Mouse (Mus musculus) brain, embryonic 14.5 days (tissue): ENCODE results near the gene Fkbp5. TPM values are rescaled to one million over a fixed set of nuclear protein-coding genes. Genes with fewer than 3 reads are reported as not detected.
A peak's percentile ranks its signal among the peaks of the same experiment; 100 is the strongest.

Source experiments
- DNase-seq: peaks from one replicate; pipeline ENCODE4 v3.0.0-alpha.2; 2011; ENCODE audit warnings: low read depth
- CTCF ChIP-seq: fragments of 200-500 bp; IDR thresholded peaks from 2 replicates; pipeline ENCODE4 v1.5.1; 2012; ENCODE audit warnings: inconsistent platforms, mild to moderate bottlenecking, moderate library complexity, borderline replicate concordance; ENCODE audit not compliant: insufficient read depth, insufficient read length; ENCODE audit errors: extremely low read depth
- POLR2A ChIP-seq: fragments of 200-500 bp; IDR thresholded peaks from 2 replicates; pipeline ENCODE4 v1.6.1; 2012; ENCODE audit warnings: mild to moderate bottlenecking, inconsistent platforms, borderline replicate concordance; ENCODE audit not compliant: poor library complexity, insufficient read depth, insufficient read length, severe bottlenecking; ENCODE audit errors: extremely low read depth
- polyA plus RNA-seq: library from polyadenylated mRNA; depleted of rRNA; stranded (reverse); fragments of >200 nt; gene quantifications from 2 replicates; pipeline ENCODE4 v1.2.3, GENCODE M21; 2012

Gene Fkbp5
- polyA plus RNA-seq, 1 experiment: 34.3 TPM

DNA sequence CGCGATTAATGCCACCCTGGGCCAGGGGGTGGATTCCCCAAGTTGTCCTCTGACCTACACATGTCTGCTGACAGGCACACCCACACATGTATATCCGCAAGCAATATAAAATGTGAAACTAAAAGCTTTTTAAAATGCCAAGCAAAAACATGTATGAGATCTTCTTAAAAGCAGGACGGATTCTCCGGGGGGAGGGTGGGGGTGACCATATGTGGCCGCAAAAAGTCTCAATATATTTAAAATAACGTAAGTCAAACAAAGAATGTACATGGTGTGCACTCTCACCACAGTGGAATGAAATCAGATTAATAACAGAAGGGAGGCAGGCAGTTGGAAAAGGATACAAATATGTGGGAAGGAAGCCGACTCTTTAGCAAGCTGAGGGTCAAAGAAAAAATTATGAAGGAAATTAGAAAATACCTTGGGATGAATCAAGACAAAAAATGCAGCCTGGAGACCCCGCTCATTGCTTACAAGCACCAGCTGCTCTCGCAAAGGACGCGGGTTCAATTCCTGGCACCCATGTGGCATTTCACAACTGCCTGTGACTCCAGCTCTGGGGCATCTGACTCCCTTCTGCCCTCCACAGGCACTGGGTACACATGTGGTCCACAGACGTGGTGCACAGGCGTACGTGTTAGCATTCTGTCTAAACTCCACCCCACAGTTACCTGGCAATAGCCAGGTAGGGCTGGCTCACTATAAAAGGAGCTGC lies 123.1 kb downstream of the Fkbp5 start:
- DNase-seq: no peak
- TF ChIP-seq POLR2A (no peak), CTCF (no peak)

- DNase-seq: no peak
- TF ChIP-seq POLR2A (no peak), CTCF (no peak)
Observed at GRCm38 (mm10) chr17:28391568-28392432, 125.5 kb downstream of the Fkbp5 start.

- DNase-seq: no peak
- TF ChIP-seq CTCF (no peak), POLR2A (no peak)
Observed at GRCm38 (mm10) chr17:28388534-28388933, 128.8 kb downstream of the Fkbp5 start.

- TF ChIP-seq CTCF (peak; percentile 95), POLR2A (no peak)
- DNase-seq: peak; percentile 90
Observed at GRCm38 (mm10) chr17:28386150-28386905, 131.0 kb downstream of the Fkbp5 start.

- peak; percentile 25 for DNase-seq
- TF ChIP-seq POLR2A (no peak), CTCF (peak; percentile 21; the same call in 1 of the 2 replicates)
Observed at GRCm38 (mm10) chr17:28384298-28384697, 133.0 kb downstream of the Fkbp5 start.

- DNase-seq: no peak
- no peak for TF ChIP-seq POLR2A
Observed at GRCm38 (mm10) chr17:28380255-28380654, 137.1 kb downstream of the Fkbp5 start.

GRCm38 (mm10) chr17:28375592-28376061 lies 141.7 kb downstream of the Fkbp5 start:
- TF ChIP-seq CTCF: no peak
- TF ChIP-seq POLR2A: no peak
- no peak for DNase-seq

DNA sequence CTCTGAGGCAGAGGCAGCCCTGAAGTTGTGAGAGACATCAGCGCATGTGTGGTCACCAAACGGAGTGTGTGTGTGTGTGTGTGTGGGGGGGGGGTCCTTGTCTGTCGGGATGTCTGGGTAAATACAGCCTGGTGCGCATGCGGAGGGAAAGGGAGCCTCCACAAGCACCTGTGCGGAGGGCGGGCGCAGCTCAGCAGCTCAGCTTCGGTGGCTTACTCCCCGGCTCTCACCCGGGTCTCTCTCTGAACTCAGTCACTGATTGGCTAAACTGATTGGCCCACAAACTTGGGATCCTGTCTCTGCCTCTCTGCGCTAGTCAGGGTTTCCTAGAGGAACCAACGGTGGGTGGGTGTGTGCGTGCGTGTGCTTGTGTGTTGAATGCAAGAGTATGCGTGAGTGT lies 142.8 kb downstream of the Fkbp5 start:
- TF ChIP-seq CTCF: no peak
- no peak for TF ChIP-seq POLR2A
- DNase-seq: peak; percentile 15

DNA sequence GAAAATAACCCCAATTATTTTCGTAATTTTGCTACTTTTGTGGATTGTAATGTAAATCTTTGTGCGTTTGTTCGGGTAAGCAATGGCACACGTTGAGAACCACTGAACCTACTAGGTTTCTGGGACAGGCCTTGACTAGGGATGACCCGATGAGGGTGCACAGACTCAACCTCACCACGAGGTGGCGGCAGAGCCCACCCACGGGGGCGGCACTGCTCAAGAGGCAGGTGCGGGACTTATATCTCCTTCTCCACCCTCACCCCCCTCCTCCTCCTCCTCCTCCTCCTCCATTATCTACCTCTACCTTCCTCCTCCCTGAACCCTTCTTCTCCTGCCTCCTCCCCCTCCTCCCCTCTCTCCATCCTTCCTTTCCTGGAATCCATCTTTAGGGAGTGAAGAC lies 143.5 kb downstream of the Fkbp5 start:
- DNase-seq: peak; percentile 38
- TF ChIP-seq POLR2A: no peak
- TF ChIP-seq CTCF: peak; percentile 84

- no peak for DNase-seq
- TF ChIP-seq POLR2A (no peak), CTCF (no peak)
Observed at GRCm38 (mm10) chr17:28371941-28372340, 145.4 kb downstream of the Fkbp5 start.

- TF ChIP-seq CTCF: no peak
- TF ChIP-seq POLR2A: no peak
- no peak for DNase-seq
Observed at GRCm38 (mm10) chr17:28371286-28371685, 146.0 kb downstream of the Fkbp5 start.
